Mouse (Mus musculus): ENCODE data around the gene Ntm. TPM values are rescaled to one million over a fixed set of nuclear protein-coding genes. Genes with fewer than 3 reads are reported as not detected.

Gene Ntm
- polyA plus RNA-seq, 2 experiments, result 23.9 to 32.4 TPM

GRCm38 (mm10) chr9:29772625-29773388 lies 190.1 kb downstream of the Ntm start:
- H3K4me3 ChIP-seq (replicated peaks; ENCODE audit: low read length), result no peak overlapping the region
- no peak for DNase-seq (ENCODE audit: low spot score)
- H3K27me3 ChIP-seq (ENCODE audit: control insufficient read depth, insufficient read depth, low read length), result no peaks in the 10 kb centered on the region
- H3K27ac ChIP-seq (replicated peaks; ENCODE audit: low read depth, low read length), result no peak overlapping the region
- no peak for ATAC-seq (ENCODE audit: low FRiP score, low read depth)
- H3K36me3 ChIP-seq (ENCODE audit: control insufficient read depth, insufficient read depth, low read length), result no peaks in the 10 kb centered on the region
- H3K9me3 ChIP-seq (ENCODE audit: control insufficient read depth, low read length), result no peaks in the 10 kb centered on the region
- TF ChIP-seq POLR2A (IDR thresholded peaks at IDR 0.05; ENCODE audit: borderline replicate concordance, extremely low read depth, insufficient read depth, insufficient read length), result no peak
- no peak overlapping the region for H3K4me2 ChIP-seq (replicated peaks; ENCODE audit: low read depth, low read length, severe bottlenecking)
- no peaks in the 10 kb centered on the region for H3K4me1 ChIP-seq (ENCODE audit: control insufficient read depth, insufficient read depth, low read length)
- no peak overlapping the region for H3K9ac ChIP-seq (ENCODE audit: low read depth, low read length, severe bottlenecking)
- 79% methylated on average over 11 of the region's 11 CpGs for WGBS

GRCm38 (mm10) chr9:29771870-29772269 lies 191.1 kb downstream of the Ntm start:
- Histone ChIP-seq H3K27ac (replicated peaks; ENCODE audit: low read depth, low read length) (no peak overlapping the region), H3K9me3 (ENCODE audit: control insufficient read depth, low read length) (no peaks in the 10 kb centered on the region), H3K4me1 (ENCODE audit: control insufficient read depth, insufficient read depth, low read length) (no peaks in the 10 kb centered on the region), H3K4me3 (replicated peaks; ENCODE audit: low read length) (no peak overlapping the region), H3K9ac (ENCODE audit: low read depth, low read length, severe bottlenecking) (no peak overlapping the region), H3K36me3 (ENCODE audit: control insufficient read depth, insufficient read depth, low read length) (no peaks in the 10 kb centered on the region), H3K27me3 (ENCODE audit: control insufficient read depth, insufficient read depth, low read length) (no peaks in the 10 kb centered on the region), H3K4me2 (replicated peaks; ENCODE audit: low read depth, low read length, severe bottlenecking) (no peak overlapping the region)
- WGBS, result 22% methylated on average over 5 of the region's 5 CpGs
- ATAC-seq (ENCODE audit: low FRiP score, low read depth), result no peak
- DNase-seq (ENCODE audit: low spot score), result no peak
- no peak for TF ChIP-seq POLR2A (IDR thresholded peaks at IDR 0.05; ENCODE audit: borderline replicate concordance, extremely low read depth, insufficient read depth, insufficient read length)

- ATAC-seq (ENCODE audit: low FRiP score, low read depth) (no peak), DNase-seq (ENCODE audit: low spot score) (no peak)
- H3K27me3 ChIP-seq (ENCODE audit: control insufficient read depth, insufficient read depth, low read length), result no peaks in the 10 kb centered on the region
- H3K36me3 ChIP-seq (ENCODE audit: control insufficient read depth, insufficient read depth, low read length), result no peaks in the 10 kb centered on the region
- no peak for TF ChIP-seq POLR2A (IDR thresholded peaks at IDR 0.05; ENCODE audit: borderline replicate concordance, extremely low read depth, insufficient read depth, insufficient read length)
- 74% methylated on average over 23 of the region's 23 CpGs for WGBS
- H3K9ac ChIP-seq (ENCODE audit: low read depth, low read length, severe bottlenecking), result no peak overlapping the region
- no peaks in the 10 kb centered on the region for H3K9me3 ChIP-seq (ENCODE audit: control insufficient read depth, low read length)
- H3K4me1 ChIP-seq (ENCODE audit: control insufficient read depth, insufficient read depth, low read length), result no peaks in the 10 kb centered on the region
- no peak overlapping the region for H3K4me3 ChIP-seq (replicated peaks; ENCODE audit: low read length)
- H3K4me2 ChIP-seq (replicated peaks; ENCODE audit: low read depth, low read length, severe bottlenecking), result no peak overlapping the region
- no peak overlapping the region for H3K27ac ChIP-seq (replicated peaks; ENCODE audit: low read depth, low read length)
Observed at GRCm38 (mm10) chr9:29771071-29771785, 191.7 kb downstream of the Ntm start.

- WGBS, result 27% methylated on average over 4 of the region's 4 CpGs
- DNase-seq (ENCODE audit: low spot score) (no peak), ATAC-seq (ENCODE audit: low FRiP score, low read depth) (no peak)
- Histone ChIP-seq H3K4me2 (replicated peaks; ENCODE audit: low read depth, low read length, severe bottlenecking) (no peak overlapping the region), H3K27ac (replicated peaks; ENCODE audit: low read depth, low read length) (no peak overlapping the region), H3K4me3 (replicated peaks; ENCODE audit: low read length) (no peak overlapping the region), H3K9ac (ENCODE audit: low read depth, low read length, severe bottlenecking) (no peak overlapping the region), H3K4me1 (ENCODE audit: control insufficient read depth, insufficient read depth, low read length) (no peaks in the 10 kb centered on the region), H3K9me3 (ENCODE audit: control insufficient read depth, low read length) (no peaks in the 10 kb centered on the region), H3K27me3 (ENCODE audit: control insufficient read depth, insufficient read depth, low read length) (no peaks in the 10 kb centered on the region), H3K36me3 (ENCODE audit: control insufficient read depth, insufficient read depth, low read length) (no peaks in the 10 kb centered on the region)
- TF ChIP-seq POLR2A (IDR thresholded peaks at IDR 0.05; ENCODE audit: borderline replicate concordance, extremely low read depth, insufficient read depth, insufficient read length), result no peak
Observed at GRCm38 (mm10) chr9:29769361-29769760, 193.6 kb downstream of the Ntm start.

- no peak for TF ChIP-seq POLR2A (IDR thresholded peaks at IDR 0.05; ENCODE audit: borderline replicate concordance, extremely low read depth, insufficient read depth, insufficient read length)
- Histone ChIP-seq H3K4me2 (replicated peaks; ENCODE audit: low read depth, low read length, severe bottlenecking) (no peak overlapping the region), H3K4me3 (replicated peaks; ENCODE audit: low read length) (no peak overlapping the region), H3K27me3 (ENCODE audit: control insufficient read depth, insufficient read depth, low read length) (no peaks in the 10 kb centered on the region), H3K9me3 (ENCODE audit: control insufficient read depth, low read length) (no peaks in the 10 kb centered on the region), H3K9ac (ENCODE audit: low read depth, low read length, severe bottlenecking) (no peak overlapping the region), H3K4me1 (ENCODE audit: control insufficient read depth, insufficient read depth, low read length) (no peaks in the 10 kb centered on the region), H3K27ac (replicated peaks; ENCODE audit: low read depth, low read length) (no peak overlapping the region), H3K36me3 (ENCODE audit: control insufficient read depth, insufficient read depth, low read length) (no peaks in the 10 kb centered on the region)
- no peak for DNase-seq (ENCODE audit: low spot score)
- no peak for ATAC-seq (ENCODE audit: low FRiP score, low read depth)
- 65% methylated on average over 6 of the region's 6 CpGs for WGBS
Observed at GRCm38 (mm10) chr9:29765990-29766980, 196.7 kb downstream of the Ntm start.
